Mouse (Mus musculus) urinary bladder, postnatal 14 days (tissue): ENCODE measurements at regions not wholly inside any gene's neighbourhood (a gene's known extent, or its start where the extent isn't known, plus 50 kb on each side); places are given as distances from the start of the nearest gene placed in this dataset.
A peak's percentile ranks its signal among the peaks of the same experiment; 100 is the strongest.

Source experiments
- DNase-seq: peaks from one replicate; pipeline ENCODE4 v3.0.0; 2021; ENCODE audit warnings: low spot score

DNA sequence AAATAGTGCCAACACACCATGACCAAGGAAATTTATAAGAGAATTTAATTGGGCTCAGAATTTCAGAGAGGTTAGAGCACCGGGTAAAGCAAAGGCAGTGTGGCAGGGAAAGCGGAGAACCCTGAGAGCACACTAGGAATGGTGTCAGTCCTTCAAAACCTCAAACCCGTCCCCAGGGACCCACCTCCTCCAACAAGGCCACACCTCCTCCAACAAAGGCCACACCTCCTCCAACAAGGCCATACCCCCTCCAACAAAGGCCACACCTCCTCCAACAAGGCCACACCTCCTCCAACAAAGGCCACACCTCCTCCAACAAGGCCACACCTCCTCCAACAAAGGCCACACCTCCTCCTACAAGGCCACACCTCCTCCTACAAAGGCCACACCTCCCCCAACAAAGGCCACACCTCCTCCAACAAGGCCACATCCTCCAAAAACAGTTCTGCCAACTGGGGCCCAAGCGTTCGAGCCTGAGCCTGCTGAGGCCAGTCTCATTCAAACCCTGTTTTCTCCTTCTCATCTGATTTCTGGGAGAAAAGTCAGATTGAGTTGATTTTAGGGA lies 109.8 kb upstream of the Zfp217 start:
- DNase-seq: no peak

GRCm38 (mm10) chr2:170255997-170256396 lies 108.1 kb upstream of the Zfp217 start:
- no peak for DNase-seq

GRCm38 (mm10) chr2:170255533-170255932 lies 107.6 kb upstream of the Zfp217 start:
- no peak for DNase-seq

DNA sequence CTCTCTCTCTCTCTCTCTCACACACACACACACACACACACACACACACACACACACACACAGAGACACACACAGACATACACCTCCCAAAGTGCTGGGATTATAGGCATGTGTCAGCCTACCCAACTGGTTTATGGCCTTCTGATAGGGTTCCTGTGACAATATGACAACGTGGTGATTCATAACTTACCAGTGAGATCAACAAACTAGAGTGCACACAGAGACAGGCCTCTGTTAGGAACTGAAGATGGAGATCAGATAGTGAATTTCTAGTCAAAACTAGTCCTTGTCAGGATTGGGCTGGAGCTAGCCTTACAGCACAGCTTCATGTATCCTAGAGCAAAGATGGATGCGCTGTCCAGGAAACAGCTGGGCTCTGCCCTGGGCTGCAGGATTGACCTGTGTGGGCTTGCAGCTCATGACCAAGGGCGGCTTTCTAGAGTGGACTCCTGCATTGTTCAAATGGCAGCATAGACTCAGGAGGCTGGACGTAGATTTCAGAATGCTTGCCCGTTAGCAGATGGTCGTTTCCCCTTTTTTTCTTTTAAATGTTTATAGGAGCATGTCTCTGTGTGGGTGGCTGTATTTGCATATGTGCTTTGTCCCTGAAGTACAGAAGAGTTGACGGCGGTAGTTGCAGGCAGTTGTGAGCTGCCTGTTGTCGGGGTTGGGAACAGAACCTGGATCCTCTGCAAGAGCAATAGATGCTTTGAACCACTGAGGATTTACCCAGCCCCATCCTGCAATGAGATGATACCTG lies 106.0 kb upstream of the Zfp217 start:
- DNase-seq: peak; percentile 20

DNA sequence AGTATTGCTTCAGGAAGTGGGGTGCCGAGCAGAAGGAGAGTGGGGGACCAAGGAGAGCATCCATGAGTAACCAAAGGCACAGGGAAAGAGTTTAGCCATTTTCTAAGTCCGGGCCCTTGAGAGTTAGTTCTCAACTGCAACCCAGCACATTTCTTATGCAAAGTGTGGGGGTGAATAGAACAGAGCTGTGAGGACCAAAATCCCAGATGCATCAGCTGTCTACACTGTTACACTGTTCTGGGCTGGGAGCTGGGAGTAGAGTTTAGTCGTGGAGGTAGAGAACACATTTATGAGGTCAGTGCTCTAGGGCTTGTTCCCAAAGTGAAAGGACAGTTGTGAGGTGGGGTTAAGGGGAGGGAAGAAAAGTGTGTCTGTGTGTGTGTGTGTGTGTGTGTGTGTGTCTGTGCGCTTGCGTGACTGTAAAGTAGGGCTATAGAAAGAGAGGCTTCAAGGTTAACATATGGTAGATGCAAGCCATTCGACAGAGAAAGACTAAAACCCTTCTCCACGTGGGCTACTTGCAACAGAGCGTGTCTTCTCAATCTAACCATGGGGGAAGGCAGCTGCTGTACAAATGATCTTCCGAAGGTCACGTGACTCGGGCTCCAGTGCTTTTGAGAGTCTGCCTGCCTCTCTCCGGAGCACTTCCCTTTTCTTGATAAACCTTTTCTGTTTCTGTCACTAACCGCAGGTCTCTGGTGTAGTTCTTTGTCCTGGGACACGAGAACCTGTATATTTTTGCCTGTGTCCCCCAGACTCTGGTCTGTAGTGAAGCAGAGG lies 104.5 kb upstream of the Zfp217 start:
- DNase-seq: no peak

DNA sequence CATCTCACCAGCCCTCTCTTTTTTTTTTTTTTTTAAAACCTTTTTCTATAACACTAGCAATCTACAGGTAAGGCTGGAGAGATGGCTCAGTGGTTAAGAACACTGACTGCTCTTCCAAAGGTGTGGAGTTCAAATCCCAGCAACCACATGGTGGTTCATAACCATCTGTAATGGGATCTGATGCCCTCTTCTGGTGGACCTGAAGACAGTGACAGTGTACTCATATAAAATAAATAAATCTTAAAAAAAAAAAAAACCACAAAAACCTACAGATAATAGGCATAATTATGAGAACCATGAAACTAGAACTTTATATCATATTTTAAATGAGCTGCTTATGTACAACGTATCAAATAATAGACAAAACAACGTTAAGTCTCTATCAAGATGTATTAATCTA lies 102.8 kb upstream of the Zfp217 start:
- no peak for DNase-seq

DNA sequence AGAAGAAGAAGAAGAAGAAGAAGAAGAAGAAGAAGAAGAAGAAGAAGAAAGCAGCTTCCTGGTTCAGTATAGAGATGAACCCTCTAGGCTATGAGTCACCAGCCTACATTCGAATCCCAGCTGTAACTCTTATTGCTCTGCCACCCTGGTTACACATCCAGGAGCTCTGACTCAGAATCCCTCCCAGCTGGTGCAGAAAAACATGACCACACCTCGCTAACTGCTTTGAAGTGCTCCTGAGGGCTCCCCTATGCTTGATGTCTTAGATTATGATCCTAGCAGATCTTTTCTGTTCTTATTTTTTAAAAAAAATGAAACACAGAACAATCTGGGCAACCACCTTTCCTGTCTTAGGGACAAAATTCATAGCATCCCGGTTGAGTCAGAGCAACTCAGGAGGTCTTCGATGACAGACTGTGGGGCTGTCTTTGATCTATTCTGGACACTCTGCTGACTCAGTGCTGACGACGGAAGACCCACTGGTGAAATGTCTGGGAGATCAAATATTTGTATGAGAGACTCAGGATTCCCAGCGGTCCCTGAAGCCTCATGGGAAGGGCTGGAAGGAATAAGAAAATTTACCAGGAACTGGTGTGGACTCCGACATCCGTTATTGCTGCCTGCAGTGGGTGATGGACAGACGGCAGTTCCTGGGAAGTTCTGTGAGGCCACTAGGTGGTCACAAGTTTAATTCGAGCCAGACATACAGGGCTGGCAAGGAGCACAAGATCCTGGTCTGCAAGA lies 100.0 kb upstream of the Zfp217 start:
- DNase-seq: peak; percentile 43

DNA sequence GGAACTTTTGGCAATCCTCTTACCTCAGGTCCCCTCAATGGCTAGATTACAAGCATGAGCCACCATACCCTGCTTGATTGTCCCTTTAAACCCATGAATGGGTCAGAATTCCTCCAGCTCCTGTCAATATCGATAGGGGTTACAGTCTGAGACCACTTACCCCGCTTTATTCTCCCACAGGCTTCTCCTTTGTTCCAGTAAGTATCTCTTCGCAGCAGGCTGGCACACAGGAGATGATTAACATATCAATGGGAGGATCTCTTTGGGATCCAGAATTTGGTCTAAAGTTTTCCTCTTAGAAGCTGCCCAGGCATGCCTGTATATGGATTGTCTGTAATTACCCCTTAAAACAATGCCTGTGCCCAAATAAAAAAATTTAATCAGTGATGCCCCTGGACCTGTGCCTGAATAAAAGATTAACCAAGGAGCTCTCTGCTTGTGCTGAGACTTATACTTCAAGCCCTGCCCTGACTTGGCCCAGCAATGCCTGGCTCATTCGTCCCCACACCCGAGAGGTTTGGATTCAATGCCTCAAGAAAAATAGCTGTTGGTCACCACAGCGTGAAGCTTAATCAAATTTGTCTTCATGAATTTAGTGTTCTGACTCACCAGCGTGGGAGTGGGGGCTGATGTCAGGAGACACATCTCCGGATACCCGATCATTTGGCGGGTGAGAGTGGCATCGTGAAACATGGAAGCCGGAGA lies 97.9 kb upstream of the Zfp217 start:
- no peak for DNase-seq

GRCm38 (mm10) chr2:170244108-170244507 lies 96.2 kb upstream of the Zfp217 start:
- DNase-seq: no peak

DNA sequence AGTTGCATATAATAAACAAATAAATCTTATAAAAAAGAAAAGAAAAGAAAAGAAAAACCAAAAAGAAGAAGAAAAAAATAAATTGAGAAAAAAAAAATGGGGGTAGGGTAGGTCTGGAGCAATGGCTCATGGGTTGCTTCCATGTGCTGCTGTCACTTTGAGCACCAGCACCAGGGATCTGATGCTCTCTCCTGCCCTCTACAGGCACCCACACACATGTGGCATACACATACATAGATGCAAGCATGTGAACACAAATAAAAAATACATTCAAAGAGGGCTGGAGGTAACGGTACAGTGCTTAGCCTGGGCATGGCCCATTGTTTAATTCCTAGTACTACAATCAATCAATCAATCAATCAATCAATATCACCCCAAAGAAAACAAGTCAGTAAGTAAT lies 90.1 kb upstream of the Zfp217 start:
- DNase-seq: no peak

DNA sequence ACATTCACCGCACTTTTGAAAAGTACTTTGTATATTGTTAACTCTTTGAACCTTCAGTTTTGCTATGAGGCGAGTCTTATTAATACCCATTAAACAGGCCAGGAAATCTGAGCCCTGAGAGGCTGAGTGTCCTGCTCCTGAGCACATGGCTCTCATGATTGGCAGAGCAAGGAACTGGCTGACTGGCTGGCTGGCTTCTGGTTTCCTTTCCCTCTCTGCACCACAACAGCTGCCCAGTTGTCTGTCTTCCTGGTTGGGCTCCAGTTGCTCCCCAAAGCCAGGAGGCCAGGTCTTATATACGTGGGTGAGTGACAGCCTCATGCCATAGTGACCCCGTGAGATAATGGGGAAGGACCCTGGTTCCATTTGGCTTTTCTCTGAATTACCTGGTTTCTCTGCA lies 85.5 kb upstream of the Zfp217 start:
- DNase-seq: no peak

DNA sequence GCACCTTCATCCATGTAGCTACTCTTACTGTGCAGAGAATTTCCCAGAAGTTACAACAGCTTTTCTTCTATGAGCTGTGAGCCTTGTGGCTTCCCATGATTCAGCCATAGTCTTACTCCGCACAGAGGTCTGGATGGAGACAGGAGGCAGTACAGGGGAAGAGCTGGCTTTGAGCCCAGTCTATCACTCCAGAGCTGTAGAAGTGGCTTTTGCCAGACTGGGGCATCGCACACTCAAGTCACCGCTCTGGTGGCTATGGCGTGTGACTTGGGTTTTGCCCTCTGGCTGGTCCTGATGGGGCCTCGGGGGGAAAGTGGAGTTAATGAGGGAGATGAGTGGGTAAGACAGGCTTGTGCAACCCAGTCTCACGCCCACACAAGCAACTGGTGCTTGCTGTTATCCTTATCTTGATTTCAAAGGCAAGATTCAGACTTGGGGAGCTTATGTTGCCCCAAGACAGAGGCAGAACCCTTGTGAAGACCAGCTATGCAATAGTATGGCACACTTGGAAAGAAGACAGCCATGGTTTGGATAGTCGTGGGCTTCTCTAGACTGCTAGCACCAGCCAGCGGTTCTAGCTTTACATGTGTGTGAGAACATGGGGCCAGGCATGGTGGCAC lies 81.7 kb upstream of the Zfp217 start:
- DNase-seq: no peak

DNA sequence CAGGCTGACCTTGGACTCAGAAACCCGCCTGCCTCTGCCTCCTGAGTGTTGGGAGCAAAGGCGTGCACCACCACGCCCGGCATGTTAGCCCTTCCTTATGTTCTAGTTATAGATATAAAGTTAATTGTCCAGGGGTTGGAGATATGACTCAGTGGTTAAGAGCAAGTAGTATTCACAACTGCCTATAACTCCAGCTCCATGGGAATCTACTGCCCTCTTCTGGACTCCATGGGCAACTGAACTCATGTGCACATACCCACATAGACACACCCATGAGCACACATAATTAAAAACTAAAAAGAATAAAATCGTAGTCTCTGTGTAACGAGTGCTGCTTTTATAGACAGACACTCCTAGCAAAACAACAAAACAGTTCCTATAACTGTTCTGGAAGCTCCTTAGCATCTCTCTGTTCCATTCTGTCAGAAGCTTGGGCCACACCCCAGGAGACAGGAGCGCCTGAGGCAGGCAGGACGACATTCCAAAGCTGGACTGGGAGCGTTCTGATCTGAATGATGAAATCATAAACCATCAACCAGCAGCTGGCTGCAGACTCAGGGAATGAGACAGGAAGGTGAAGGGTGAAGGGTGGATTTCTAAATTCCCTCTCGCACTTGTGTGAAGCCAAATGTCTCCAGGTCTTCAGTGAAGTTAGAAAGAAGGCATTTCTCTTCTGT lies 80.6 kb upstream of the Zfp217 start:
- no peak for DNase-seq

DNA sequence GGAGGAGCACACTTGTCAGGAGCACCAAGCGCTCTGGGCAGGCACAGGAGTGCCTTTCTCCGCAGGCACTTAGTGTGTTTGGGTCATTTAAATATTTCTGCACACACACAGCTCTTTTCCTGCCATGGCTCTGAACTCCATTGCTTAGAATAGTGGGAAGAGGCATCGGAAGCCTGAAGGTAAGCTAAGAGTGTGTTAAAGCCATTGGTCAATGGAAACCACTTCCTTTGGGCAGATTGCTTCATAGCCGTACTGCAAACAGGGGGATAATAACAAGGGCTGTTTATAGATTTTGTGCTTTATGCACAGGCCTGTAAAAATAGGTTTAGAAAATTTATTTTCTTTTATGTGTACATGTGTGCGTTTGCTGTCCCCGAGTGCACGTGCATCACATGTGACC lies 76.0 kb upstream of the Zfp217 start:
- DNase-seq: no peak

GRCm38 (mm10) chr2:170222819-170223218 lies 74.9 kb upstream of the Zfp217 start:
- DNase-seq: no peak

DNA sequence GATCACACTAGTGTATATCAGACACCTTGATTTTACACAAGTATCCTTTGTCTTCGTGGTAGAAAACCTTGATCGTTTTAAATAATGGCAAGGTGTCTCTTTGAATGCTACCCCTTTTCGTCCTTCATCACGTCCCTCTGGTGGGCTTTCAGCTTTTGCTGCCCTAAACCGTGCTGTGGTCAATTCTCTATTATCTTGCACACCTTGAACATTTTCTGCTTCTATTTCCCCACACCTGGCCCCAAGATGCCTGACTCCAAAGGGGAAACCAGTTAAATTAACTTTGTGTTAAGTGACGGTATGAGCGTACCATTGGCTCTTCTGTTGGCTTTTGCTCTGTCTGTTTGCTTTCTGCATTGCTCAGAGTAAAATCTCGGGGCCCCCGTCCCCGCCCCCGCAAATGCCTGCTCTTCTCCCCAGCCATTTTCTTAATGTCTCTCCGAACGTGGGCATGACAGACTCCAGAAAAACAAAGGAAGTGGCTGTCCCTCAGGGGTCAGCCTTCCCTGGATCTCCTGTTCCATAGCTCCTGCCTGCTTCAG lies 74.2 kb upstream of the Zfp217 start:
- DNase-seq: no peak

- peak; percentile 39 for DNase-seq
These were observed 73.0 kb upstream of the Zfp217 start for GRCm38 (mm10) chr2:170220871-170221369.

GRCm38 (mm10) chr2:170220443-170220842 lies 72.5 kb upstream of the Zfp217 start:
- no peak for DNase-seq

DNA sequence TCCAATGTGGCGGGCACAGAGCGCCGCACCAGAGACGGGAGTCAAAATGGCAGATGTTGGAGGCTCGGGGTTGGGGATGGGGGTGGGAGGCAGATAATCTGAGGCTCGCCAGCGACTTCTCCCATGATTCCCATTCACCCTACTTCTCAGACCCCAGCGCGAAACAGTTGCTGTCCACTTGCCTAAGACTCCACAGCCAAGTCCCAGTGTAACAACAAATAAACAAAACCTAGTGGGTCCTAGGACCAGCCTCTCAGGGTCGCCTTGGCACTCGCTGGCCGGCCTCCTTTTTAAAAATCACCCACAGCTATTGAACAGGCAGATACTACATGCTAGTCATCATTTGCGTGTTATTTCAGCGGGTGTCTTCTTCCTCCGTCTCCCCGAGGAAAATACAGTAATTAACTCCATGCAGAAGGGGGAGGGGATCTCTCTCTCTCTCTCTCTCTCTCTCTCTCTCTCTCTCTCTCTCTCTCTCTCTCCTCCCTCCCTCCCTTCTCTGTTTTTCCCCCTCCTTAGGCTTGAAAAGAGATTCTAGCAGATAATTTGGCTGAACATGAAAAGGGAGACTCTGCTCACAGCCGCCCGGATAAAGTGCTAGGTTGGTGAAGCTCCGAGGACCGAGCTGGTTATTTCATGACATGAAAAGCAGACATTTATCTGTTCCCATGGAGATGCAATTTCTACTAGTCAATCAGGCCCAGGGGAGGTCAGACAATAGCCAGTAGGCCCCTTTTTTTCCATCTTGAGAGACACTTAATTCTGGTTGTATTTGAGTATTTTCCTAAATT lies 71.9 kb upstream of the Zfp217 start:
- DNase-seq: no peak

DNA sequence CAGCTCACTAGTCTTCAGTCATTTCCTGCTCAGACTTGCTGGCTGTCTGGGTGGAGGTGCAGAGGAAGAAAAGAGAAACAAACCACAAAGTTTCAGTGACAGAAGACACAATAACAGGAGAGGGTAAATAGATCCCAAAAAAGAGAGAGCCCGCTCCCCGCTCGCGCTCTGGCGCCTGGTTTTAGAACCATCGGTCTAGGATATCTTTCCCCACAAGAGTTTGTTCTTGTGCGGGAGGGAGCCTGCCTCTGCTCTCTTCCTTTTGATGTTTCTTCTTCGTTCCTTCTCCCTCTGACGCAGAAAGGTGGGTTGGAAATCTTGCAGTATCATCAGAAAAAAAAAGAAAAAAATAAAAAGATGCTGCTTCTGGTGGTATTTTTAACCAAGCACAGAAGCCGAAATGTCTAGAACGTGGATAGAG lies 71.3 kb upstream of the Zfp217 start:
- no peak for DNase-seq
